Mouse (Mus musculus): Measurements from ENCODE around the gene Msx1. TPM values are rescaled to one million over a fixed set of nuclear protein-coding genes. Genes with fewer than 3 reads are reported as not detected.
"Not testable (repeated sequence)": the region's sequence is repeated elsewhere in the genome, so short reads cannot be mapped to it uniquely, and the experiment has no call there.

Gene Msx1
- polyA plus RNA-seq, 1 experiment: 1.1 TPM

- no peak overlapping the region for H3K4me3 ChIP-seq (ENCODE audit: insufficient read depth, low read depth, low read length)
- no peak for TF ChIP-seq CTCF (conservative IDR thresholded peaks at IDR 0.05; ENCODE audit: insufficient read depth, insufficient read length, low read depth, low read length)
- TF ChIP-seq POLR2A (IDR thresholded peaks at IDR 0.05; ENCODE audit: low read depth, low read length): no peak
- H3K36me3 ChIP-seq (ENCODE audit: control insufficient read depth, insufficient read depth, low read length): no peaks in the 10 kb centered on the region
- no peaks in the 10 kb centered on the region for H3K27me3 ChIP-seq (replicated peaks; ENCODE audit: control insufficient read depth, insufficient read depth, low read length)
- H3K27ac ChIP-seq (ENCODE audit: insufficient read depth, low read depth, low read length): no peak overlapping the region
- H3K4me1 ChIP-seq (ENCODE audit: control insufficient read depth, insufficient read depth, low read length): no peaks in the 10 kb centered on the region
- WGBS: 58% methylated on average over 6 of the region's 6 CpGs
- no peak for DNase-seq
Observed at GRCm38 (mm10) chr5:37854233-37854632, 29.9 kb upstream of the Msx1 start.

- Histone ChIP-seq H3K4me1 (ENCODE audit: control insufficient read depth, insufficient read depth, low read length) (no peaks in the 10 kb centered on the region), H3K4me3 (ENCODE audit: insufficient read depth, low read depth, low read length) (no peak overlapping the region), H3K27ac (ENCODE audit: insufficient read depth, low read depth, low read length) (no peak overlapping the region), H3K27me3 (replicated peaks; ENCODE audit: control insufficient read depth, insufficient read depth, low read length) (no peaks in the 10 kb centered on the region), H3K36me3 (ENCODE audit: control insufficient read depth, insufficient read depth, low read length) (no peaks in the 10 kb centered on the region)
- WGBS: 25% methylated on average over 15 of the region's 15 CpGs
- TF ChIP-seq POLR2A (IDR thresholded peaks at IDR 0.05; ENCODE audit: low read depth, low read length) (no peak), CTCF (conservative IDR thresholded peaks at IDR 0.05; ENCODE audit: insufficient read depth, insufficient read length, low read depth, low read length) (no peak)
- DNase-seq: no peak
Observed at GRCm38 (mm10) chr5:37851305-37851982, 27.1 kb upstream of the Msx1 start.

- WGBS: 48% methylated on average over 8 of the region's 8 CpGs
- DNase-seq: no peak
- TF ChIP-seq CTCF (conservative IDR thresholded peaks at IDR 0.05; ENCODE audit: insufficient read depth, insufficient read length, low read depth, low read length): no peak
- TF ChIP-seq POLR2A (IDR thresholded peaks at IDR 0.05; ENCODE audit: low read depth, low read length): no peak
Observed at GRCm38 (mm10) chr5:37848991-37849719, 24.8 kb upstream of the Msx1 start.

GRCm38 (mm10) chr5:37836267-37836646, 11.9 kb upstream of the Msx1 start:
- TF ChIP-seq CTCF (conservative IDR thresholded peaks at IDR 0.05; ENCODE audit: insufficient read depth, insufficient read length, low read depth, low read length) (no peak), POLR2A (IDR thresholded peaks at IDR 0.05; ENCODE audit: low read depth, low read length) (no peak)
- H3K4me3 ChIP-seq (ENCODE audit: insufficient read depth, low read depth, low read length): no peak overlapping the region
- WGBS: 53% methylated on average over 3 of the region's 3 CpGs
- H3K4me1 ChIP-seq (ENCODE audit: control insufficient read depth, insufficient read depth, low read length): no peaks in the 10 kb centered on the region
- DNase-seq: no peak
- H3K36me3 ChIP-seq (ENCODE audit: control insufficient read depth, insufficient read depth, low read length): no peaks in the 10 kb centered on the region
- H3K27ac ChIP-seq (ENCODE audit: insufficient read depth, low read depth, low read length): no peak overlapping the region
- peaks cover 2% of the 10 kb centered on the region; the same call in 1 of the 2 replicates for H3K27me3 ChIP-seq (replicated peaks; ENCODE audit: control insufficient read depth, insufficient read depth, low read length)

More at GRCm38 (mm10) chr5:37848991-37849719, 24.8 kb upstream of the Msx1 start:
- Histone ChIP-seq H3K4me3 (ENCODE audit: insufficient read depth, low read depth, low read length) (no peak overlapping the region), H3K36me3 (ENCODE audit: control insufficient read depth, insufficient read depth, low read length) (no peaks in the 10 kb centered on the region), H3K27ac (ENCODE audit: insufficient read depth, low read depth, low read length) (no peak overlapping the region), H3K4me1 (ENCODE audit: control insufficient read depth, insufficient read depth, low read length) (no peaks in the 10 kb centered on the region), H3K27me3 (replicated peaks; ENCODE audit: control insufficient read depth, insufficient read depth, low read length) (no peaks in the 10 kb centered on the region)

GRCm38 (mm10) chr5:37835590-37836266, 11.3 kb upstream of the Msx1 start:
- no peak for DNase-seq

GRCm38 (mm10) chr5:37832766-37833165, 8.4 kb upstream of the Msx1 start:
- TF ChIP-seq POLR2A (IDR thresholded peaks at IDR 0.05; ENCODE audit: low read depth, low read length): no peak
- TF ChIP-seq CTCF (conservative IDR thresholded peaks at IDR 0.05; ENCODE audit: insufficient read depth, insufficient read length, low read depth, low read length): no peak
- Histone ChIP-seq H3K4me3 (ENCODE audit: insufficient read depth, low read depth, low read length) (no peak overlapping the region), H3K27ac (ENCODE audit: insufficient read depth, low read depth, low read length) (no peak overlapping the region), H3K36me3 (ENCODE audit: control insufficient read depth, insufficient read depth, low read length) (no peaks in the 10 kb centered on the region), H3K27me3 (replicated peaks; ENCODE audit: control insufficient read depth, insufficient read depth, low read length) (peaks cover 10% of the 10 kb centered on the region), H3K4me1 (ENCODE audit: control insufficient read depth, insufficient read depth, low read length) (no peaks in the 10 kb centered on the region)
- 9% methylated on average over 6 of the region's 6 CpGs for WGBS
- no peak for DNase-seq

More at GRCm38 (mm10) chr5:37835590-37836266, 11.3 kb upstream of the Msx1 start:
- Histone ChIP-seq H3K27ac (ENCODE audit: insufficient read depth, low read depth, low read length) (no peak overlapping the region), H3K4me3 (ENCODE audit: insufficient read depth, low read depth, low read length) (no peak overlapping the region), H3K4me1 (ENCODE audit: control insufficient read depth, insufficient read depth, low read length) (no peaks in the 10 kb centered on the region), H3K36me3 (ENCODE audit: control insufficient read depth, insufficient read depth, low read length) (no peaks in the 10 kb centered on the region), H3K27me3 (replicated peaks; ENCODE audit: control insufficient read depth, insufficient read depth, low read length) (peaks cover 2% of the 10 kb centered on the region; the same call in 1 of the 2 replicates)
- WGBS: 8% methylated on average over 6 of the region's 6 CpGs
- TF ChIP-seq CTCF (conservative IDR thresholded peaks at IDR 0.05; ENCODE audit: insufficient read depth, insufficient read length, low read depth, low read length) (no peak), POLR2A (IDR thresholded peaks at IDR 0.05; ENCODE audit: low read depth, low read length) (no peak)

- Histone ChIP-seq H3K27ac (ENCODE audit: insufficient read depth, low read depth, low read length) (no peak overlapping the region), H3K4me3 (ENCODE audit: insufficient read depth, low read depth, low read length) (no peak overlapping the region), H3K4me1 (ENCODE audit: control insufficient read depth, insufficient read depth, low read length) (no peaks in the 10 kb centered on the region), H3K36me3 (ENCODE audit: control insufficient read depth, insufficient read depth, low read length) (no peaks in the 10 kb centered on the region), H3K27me3 (replicated peaks; ENCODE audit: control insufficient read depth, insufficient read depth, low read length) (peaks cover 10% of the 10 kb centered on the region)
- WGBS: 6% methylated on average over 13 of the region's 13 CpGs
- no peak for TF ChIP-seq CTCF (conservative IDR thresholded peaks at IDR 0.05; ENCODE audit: insufficient read depth, insufficient read length, low read depth, low read length)
- no peak for TF ChIP-seq POLR2A (IDR thresholded peaks at IDR 0.05; ENCODE audit: low read depth, low read length)
- no peak for DNase-seq
Observed at GRCm38 (mm10) chr5:37832031-37832430, 7.6 kb upstream of the Msx1 start.

- H3K27ac ChIP-seq (ENCODE audit: insufficient read depth, low read depth, low read length); H3K36me3 ChIP-seq (ENCODE audit: control insufficient read depth, insufficient read depth, low read length); H3K4me1 ChIP-seq (ENCODE audit: control insufficient read depth, insufficient read depth, low read length); H3K27me3 ChIP-seq (replicated peaks; ENCODE audit: control insufficient read depth, insufficient read depth, low read length); DNase-seq; H3K4me3 ChIP-seq (ENCODE audit: insufficient read depth, low read depth, low read length): not testable (repeated sequence)
- WGBS: 33% methylated on average over 6 of the region's 7 CpGs
Observed at GRCm38 (mm10) chr5:37830436-37830835, 6.1 kb upstream of the Msx1 start.

All from kidney, adult 2 months (tissue).